Mouse (Mus musculus): ENCODE measurements around the gene Elovl6. TPM values are rescaled to one million over a fixed set of nuclear protein-coding genes. Genes with fewer than 3 reads are reported as not detected.

The Elovl6 gene
- total and polyA plus RNA-seq, 3 experiments, result 15.0 to 17.2 TPM; not detected in 1

GRCm38 (mm10) chr3:129587916-129588315, 55.8 kb downstream of the Elovl6 start:
- no peaks in the 10 kb centered on the region for H3K9me3 ChIP-seq (replicated peaks; ENCODE audit: insufficient read depth, low read length)
- H3K27ac ChIP-seq (ENCODE audit: control insufficient read depth, low read depth, low read length), result no peak overlapping the region
- H3K4me1 ChIP-seq (ENCODE audit: control insufficient read depth in 1 of 2, insufficient read depth in 2 of 2, low read length in 2 of 2), result no peaks in the 10 kb centered on the region
- H3K79me2 ChIP-seq (ENCODE audit: control insufficient read depth, insufficient read depth, low read length, poor library complexity), result no peaks in the 10 kb centered on the region
- H3K9ac ChIP-seq (ENCODE audit: control insufficient read depth, low read depth, low read length, poor library complexity, severe bottlenecking), result no peak overlapping the region
- no peaks in the 10 kb centered on the region for H3K27me3 ChIP-seq (ENCODE audit: control insufficient read depth in 1 of 2, insufficient read depth in 2 of 2, low read length in 2 of 2)
- TF ChIP-seq RCOR1 (IDR thresholded peaks at IDR 0.05; ENCODE audit: low read depth, low read length) (no peak), JUND (IDR thresholded peaks at IDR 0.05; ENCODE audit: low read depth, low read length) (no peak), NRF1 (IDR thresholded peaks at IDR 0.05; ENCODE audit: insufficient read depth, low read depth, low read length, poor library complexity, severe bottlenecking) (no peak), MAX (IDR thresholded peaks at IDR 0.05; ENCODE audit: low read length) (no peak), USF2 (IDR thresholded peaks at IDR 0.05; ENCODE audit: borderline replicate concordance in 1 of 2, insufficient read depth in 1 of 2, low read depth in 1 of 2, low read length in 2 of 2) (no peak)
- H3K36me3 ChIP-seq (ENCODE audit: control insufficient read depth in 1 of 2, insufficient read depth in 2 of 2, low read length in 2 of 2), result peaks cover 0 to 1% of the 10 kb centered on the region in 2 experiments; a peak in 1 of 4 replicates
- DNase-seq (ENCODE audit: low read depth, low spot score), result no peak
- no peak overlapping the region for H3K4me3 ChIP-seq (ENCODE audit: control insufficient read depth in 1 of 2, insufficient read depth in 1 of 2, low read depth in 2 of 2, low read length in 2 of 2)

GRCm38 (mm10) chr3:129588753-129589152, 56.6 kb downstream of the Elovl6 start:
- Histone ChIP-seq H3K27ac (ENCODE audit: control insufficient read depth, low read depth, low read length) (no peak overlapping the region), H3K9ac (ENCODE audit: control insufficient read depth, low read depth, low read length, poor library complexity, severe bottlenecking) (no peak overlapping the region), H3K4me3 (ENCODE audit: control insufficient read depth in 1 of 2, insufficient read depth in 1 of 2, low read depth in 2 of 2, low read length in 2 of 2) (no peak overlapping the region), H3K36me3 (ENCODE audit: control insufficient read depth in 1 of 2, insufficient read depth in 2 of 2, low read length in 2 of 2) (peaks cover 0 to 1% of the 10 kb centered on the region in 2 experiments; a peak in 1 of 4 replicates), H3K4me1 (ENCODE audit: control insufficient read depth in 1 of 2, insufficient read depth in 2 of 2, low read length in 2 of 2) (no peaks in the 10 kb centered on the region), H3K27me3 (ENCODE audit: control insufficient read depth in 1 of 2, insufficient read depth in 2 of 2, low read length in 2 of 2) (no peaks in the 10 kb centered on the region), H3K9me3 (replicated peaks; ENCODE audit: insufficient read depth, low read length) (no peaks in the 10 kb centered on the region), H3K79me2 (ENCODE audit: control insufficient read depth, insufficient read depth, low read length, poor library complexity) (no peaks in the 10 kb centered on the region)
- TF ChIP-seq ELF1 (IDR thresholded peaks at IDR 0.05; ENCODE audit: low read depth, low read length) (no peak), SMC3 (IDR thresholded peaks at IDR 0.05; ENCODE audit: low read depth, low read length) (no peak), MEF2A (IDR thresholded peaks at IDR 0.05; ENCODE audit: extremely low read depth, insufficient replicate concordance, low read depth, low read length, poor library complexity, severe bottlenecking) (no peak), CHD2 (IDR thresholded peaks at IDR 0.05; ENCODE audit: low read length) (no peak), JUND (IDR thresholded peaks at IDR 0.05; ENCODE audit: low read depth, low read length) (no peak), MYB (IDR thresholded peaks at IDR 0.05; ENCODE audit: low read depth, low read length) (no peak), E2F4 (IDR thresholded peaks at IDR 0.05; ENCODE audit: borderline replicate concordance, low read depth, low read length) (no peak), BHLHE40 (IDR thresholded peaks at IDR 0.05; ENCODE audit: borderline replicate concordance, low read depth, low read length) (no peak), POLR2A (IDR thresholded peaks at IDR 0.05; ENCODE audit: control insufficient read depth in 1 of 2, insufficient read depth in 1 of 2, low read depth in 1 of 2, low read length in 2 of 2, poor library complexity in 1 of 2) (no peak), RCOR1 (IDR thresholded peaks at IDR 0.05; ENCODE audit: low read depth, low read length) (no peak), ZKSCAN1 (IDR thresholded peaks at IDR 0.05; ENCODE audit: low read depth, low read length) (no peak), HCFC1 (IDR thresholded peaks at IDR 0.05; ENCODE audit: low read depth, low read length) (no peak), SIN3A (IDR thresholded peaks at IDR 0.05; ENCODE audit: low read length) (no peak), POLR2AphosphoS2 (IDR thresholded peaks at IDR 0.05; ENCODE audit: low read length) (no peak), GABPA (IDR thresholded peaks at IDR 0.05; ENCODE audit: low read depth, low read length) (no peak)
- DNase-seq (ENCODE audit: low read depth, low spot score), result no peak

Data from MEL (cell line).